Mouse (Mus musculus) embryonic fibroblast, embryonic 13.5 days (primary cell): ENCODE measurements at regions not wholly inside any gene's neighbourhood (a gene's known extent, or its start where the extent isn't known, plus 50 kb on each side); places are given as distances from the start of the nearest gene placed in this dataset.

Experiments
- CTCF ChIP-seq: IDR thresholded peaks from 2 replicates; pipeline ENCODE4 v1.5.1; 2011; ENCODE audit warnings: mild to moderate bottlenecking, control low read depth, low read length, moderate library complexity, borderline replicate concordance; ENCODE audit not compliant: insufficient read depth
- POLR2A ChIP-seq: IDR thresholded peaks from 2 replicates; pipeline ENCODE4 v1.6.1; 2011; ENCODE audit warnings: low read depth, mild to moderate bottlenecking, control low read depth, low read length, moderate library complexity

GRCm38 (mm10) chr3:117116210-117116609, 147.4 kb upstream of the Palmd start:
- TF ChIP-seq POLR2A (no peak), CTCF (no peak)
